Mouse (Mus musculus): ENCODE data around the gene Thrb. TPM values are rescaled to one million over a fixed set of nuclear protein-coding genes. Genes with fewer than 3 reads are reported as not detected.

Thrb gene
- polyA plus RNA-seq, 1 experiment from 2014 or later, result 2.0 TPM

- Histone ChIP-seq H3K4me2 (ENCODE audit: low read length) (no peak overlapping the region), H3K4me1 (replicated peaks; ENCODE audit: control insufficient read depth, insufficient read depth, low read length) (no peaks in the 10 kb centered on the region), H3K27ac (ENCODE audit: low read depth) (no peak overlapping the region), H3K9me3 (ENCODE audit: control insufficient read depth, low read length) (no peaks in the 10 kb centered on the region), H3K36me3 (ENCODE audit: control insufficient read depth, insufficient read depth, low read length) (no peaks in the 10 kb centered on the region), H3K27me3 (replicated peaks; ENCODE audit: control insufficient read depth, insufficient read depth, low read length) (no peaks in the 10 kb centered on the region), H3K4me3 (ENCODE audit: low read depth, low read length) (no peak overlapping the region), H3K9ac (ENCODE audit: low read length) (no peak overlapping the region)
- 86% methylated on average over 1 of the region's 1 CpGs for WGBS
- DNase-seq (ENCODE audit: low spot score), result no peak
- ATAC-seq (replicated peaks; ENCODE audit: low FRiP score, low TSS enrichment, low read depth), result no peak
Observed at GRCm38 (mm10) chr14:17894791-17895190, 234.7 kb downstream of the Thrb start.

DNA sequence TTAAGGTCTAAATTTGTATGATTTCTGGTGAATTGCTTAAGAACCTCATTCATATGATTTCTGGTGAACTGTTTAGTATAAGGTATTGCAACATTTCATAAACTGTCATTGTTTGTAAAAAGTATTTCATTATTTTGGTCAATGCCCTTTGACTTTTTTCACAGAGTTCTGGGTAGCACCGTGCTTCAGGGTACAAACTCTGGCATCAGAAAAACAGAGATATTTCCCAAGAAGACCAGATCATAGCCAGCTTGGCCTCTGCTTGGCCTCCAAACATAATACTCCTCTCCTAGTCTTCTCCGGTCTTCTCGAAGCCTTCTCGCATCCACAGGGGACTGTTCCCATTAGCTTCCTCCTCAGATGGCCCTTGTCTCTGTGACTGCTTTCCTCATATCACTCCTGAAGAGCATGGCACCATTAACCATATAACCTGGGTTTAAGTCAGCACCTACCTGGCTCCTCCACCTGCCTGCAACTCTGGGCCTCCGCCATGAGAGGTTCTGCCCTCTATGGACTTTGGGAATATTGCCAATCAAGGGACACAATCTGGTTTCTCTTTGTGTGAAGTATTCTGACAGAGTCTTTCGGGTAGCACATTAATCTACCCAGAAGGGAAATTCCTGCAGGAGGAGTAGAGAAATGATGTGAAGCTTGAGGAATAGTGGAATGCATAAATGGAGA, 239.8 kb downstream of the Thrb start:
- Histone ChIP-seq H3K27ac (ENCODE audit: low read depth) (no peak overlapping the region), H3K4me3 (ENCODE audit: low read depth, low read length) (no peak overlapping the region), H3K36me3 (ENCODE audit: control insufficient read depth, insufficient read depth, low read length) (no peaks in the 10 kb centered on the region), H3K4me1 (replicated peaks; ENCODE audit: control insufficient read depth, insufficient read depth, low read length) (no peaks in the 10 kb centered on the region), H3K9me3 (ENCODE audit: control insufficient read depth, low read length) (no peaks in the 10 kb centered on the region), H3K9ac (ENCODE audit: low read length) (no peak overlapping the region), H3K27me3 (replicated peaks; ENCODE audit: control insufficient read depth, insufficient read depth, low read length) (no peaks in the 10 kb centered on the region), H3K4me2 (ENCODE audit: low read length) (no peak overlapping the region)
- 93% methylated on average over 6 of the region's 6 CpGs for WGBS
- ATAC-seq (replicated peaks; ENCODE audit: low FRiP score, low TSS enrichment, low read depth) (no peak), DNase-seq (ENCODE audit: low spot score) (no peak)

- H3K27me3 ChIP-seq (replicated peaks; ENCODE audit: control insufficient read depth, insufficient read depth, low read length), result no peaks in the 10 kb centered on the region
- no peak for ATAC-seq (replicated peaks; ENCODE audit: low FRiP score, low TSS enrichment, low read depth)
- H3K9ac ChIP-seq (ENCODE audit: low read length), result no peak overlapping the region
- no peak overlapping the region for H3K4me2 ChIP-seq (ENCODE audit: low read length)
- no peaks in the 10 kb centered on the region for H3K9me3 ChIP-seq (ENCODE audit: control insufficient read depth, low read length)
- no peaks in the 10 kb centered on the region for H3K36me3 ChIP-seq (ENCODE audit: control insufficient read depth, insufficient read depth, low read length)
- no peak overlapping the region for H3K4me3 ChIP-seq (ENCODE audit: low read depth, low read length)
- no peak for DNase-seq (ENCODE audit: low spot score)
- H3K27ac ChIP-seq (ENCODE audit: low read depth), result no peak overlapping the region
- WGBS, result 70% methylated on average over 3 of the region's 3 CpGs
- H3K4me1 ChIP-seq (replicated peaks; ENCODE audit: control insufficient read depth, insufficient read depth, low read length), result no peaks in the 10 kb centered on the region
Observed at GRCm38 (mm10) chr14:17900414-17900795, 240.3 kb downstream of the Thrb start.

DNA sequence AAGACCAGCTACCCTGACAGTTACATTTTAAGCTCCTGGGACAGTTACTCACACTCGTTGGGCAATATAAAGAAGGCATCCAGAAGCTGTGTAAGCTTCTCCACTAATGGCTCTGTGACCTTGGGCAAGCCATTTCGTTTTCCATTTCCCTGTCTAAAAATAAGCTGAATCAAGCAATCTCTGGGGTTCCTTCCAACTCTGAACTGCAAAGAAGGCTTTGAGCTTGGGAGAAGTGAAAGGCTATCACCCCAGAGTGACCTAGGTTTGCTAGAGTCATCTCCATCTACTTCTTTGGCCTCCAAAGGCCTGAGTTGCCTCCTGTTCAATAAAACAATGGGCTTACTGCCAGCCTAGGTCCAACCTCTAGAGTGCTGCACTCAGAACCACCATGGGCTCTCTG, 242.4 kb downstream of the Thrb start:
- Histone ChIP-seq H3K27me3 (replicated peaks; ENCODE audit: control insufficient read depth, insufficient read depth, low read length) (no peaks in the 10 kb centered on the region), H3K9ac (ENCODE audit: low read length) (no peak overlapping the region), H3K4me1 (replicated peaks; ENCODE audit: control insufficient read depth, insufficient read depth, low read length) (no peaks in the 10 kb centered on the region), H3K9me3 (ENCODE audit: control insufficient read depth, low read length) (no peaks in the 10 kb centered on the region), H3K36me3 (ENCODE audit: control insufficient read depth, insufficient read depth, low read length) (no peaks in the 10 kb centered on the region), H3K4me2 (ENCODE audit: low read length) (no peak overlapping the region), H3K27ac (ENCODE audit: low read depth) (no peak overlapping the region), H3K4me3 (ENCODE audit: low read depth, low read length) (no peak overlapping the region)
- no peak for ATAC-seq (replicated peaks; ENCODE audit: low FRiP score, low TSS enrichment, low read depth)
- DNase-seq (ENCODE audit: low spot score), result no peak
- WGBS, result 72% methylated on average over 2 of the region's 2 CpGs

DNA sequence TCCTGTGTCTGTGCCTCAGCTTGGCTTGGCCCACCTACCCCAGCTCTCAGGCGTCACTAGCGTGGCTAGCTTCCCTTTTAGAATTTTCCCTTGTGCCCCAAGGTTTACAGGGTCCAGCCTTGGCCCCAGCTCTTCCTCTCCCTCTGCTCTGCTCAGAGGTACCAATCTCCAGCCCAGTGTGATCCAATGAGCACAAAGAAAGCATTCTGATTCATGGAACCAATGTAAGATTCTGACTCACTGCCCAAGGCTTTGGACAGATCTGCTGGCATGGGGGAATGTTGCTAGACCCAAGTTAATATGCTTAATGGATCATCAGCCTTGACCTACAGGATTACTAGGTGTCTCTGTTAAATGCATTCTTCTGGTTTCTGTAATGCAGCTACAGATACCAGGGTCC, 243.1 kb downstream of the Thrb start:
- Histone ChIP-seq H3K4me2 (ENCODE audit: low read length) (no peak overlapping the region), H3K27ac (ENCODE audit: low read depth) (no peak overlapping the region), H3K4me3 (ENCODE audit: low read depth, low read length) (no peak overlapping the region), H3K36me3 (ENCODE audit: control insufficient read depth, insufficient read depth, low read length) (no peaks in the 10 kb centered on the region), H3K9me3 (ENCODE audit: control insufficient read depth, low read length) (no peaks in the 10 kb centered on the region), H3K4me1 (replicated peaks; ENCODE audit: control insufficient read depth, insufficient read depth, low read length) (no peaks in the 10 kb centered on the region), H3K27me3 (replicated peaks; ENCODE audit: control insufficient read depth, insufficient read depth, low read length) (no peaks in the 10 kb centered on the region), H3K9ac (ENCODE audit: low read length) (no peak overlapping the region)
- ATAC-seq (replicated peaks; ENCODE audit: low FRiP score, low TSS enrichment, low read depth) (no peak), DNase-seq (ENCODE audit: low spot score) (no peak)
- 63% methylated on average over 2 of the region's 2 CpGs for WGBS

DNA sequence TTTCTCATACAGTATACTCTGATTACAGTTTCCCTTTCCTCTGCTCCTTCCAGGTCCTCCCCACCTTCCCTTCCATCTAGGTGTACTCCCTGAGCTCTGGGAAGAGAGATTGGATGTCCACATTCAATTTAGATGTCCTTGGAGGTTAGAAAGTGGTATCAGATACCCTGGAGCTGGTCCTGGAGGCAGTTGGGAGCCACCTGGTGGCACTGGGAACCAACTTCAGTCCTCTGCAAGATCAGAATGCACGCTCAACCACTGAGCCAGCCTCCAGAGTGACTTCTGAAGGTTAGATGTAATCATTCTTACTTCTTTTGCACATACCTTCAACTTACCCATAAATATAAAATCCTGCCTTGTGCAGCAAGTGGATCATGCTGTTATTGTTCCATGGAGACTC, 244.5 kb downstream of the Thrb start:
- no peak for ATAC-seq (replicated peaks; ENCODE audit: low FRiP score, low TSS enrichment, low read depth)
- no peaks in the 10 kb centered on the region for H3K9me3 ChIP-seq (ENCODE audit: control insufficient read depth, low read length)
- H3K27me3 ChIP-seq (replicated peaks; ENCODE audit: control insufficient read depth, insufficient read depth, low read length), result no peaks in the 10 kb centered on the region
- H3K4me3 ChIP-seq (ENCODE audit: low read depth, low read length), result no peak overlapping the region
- no peak overlapping the region for H3K27ac ChIP-seq (ENCODE audit: low read depth)
- DNase-seq (ENCODE audit: low spot score), result no peak
- H3K9ac ChIP-seq (ENCODE audit: low read length), result no peak overlapping the region
- H3K4me1 ChIP-seq (replicated peaks; ENCODE audit: control insufficient read depth, insufficient read depth, low read length), result no peaks in the 10 kb centered on the region
- no peaks in the 10 kb centered on the region for H3K36me3 ChIP-seq (ENCODE audit: control insufficient read depth, insufficient read depth, low read length)
- no peak overlapping the region for H3K4me2 ChIP-seq (ENCODE audit: low read length)
- WGBS, result 55% methylated on average over 1 of the region's 1 CpGs

DNA sequence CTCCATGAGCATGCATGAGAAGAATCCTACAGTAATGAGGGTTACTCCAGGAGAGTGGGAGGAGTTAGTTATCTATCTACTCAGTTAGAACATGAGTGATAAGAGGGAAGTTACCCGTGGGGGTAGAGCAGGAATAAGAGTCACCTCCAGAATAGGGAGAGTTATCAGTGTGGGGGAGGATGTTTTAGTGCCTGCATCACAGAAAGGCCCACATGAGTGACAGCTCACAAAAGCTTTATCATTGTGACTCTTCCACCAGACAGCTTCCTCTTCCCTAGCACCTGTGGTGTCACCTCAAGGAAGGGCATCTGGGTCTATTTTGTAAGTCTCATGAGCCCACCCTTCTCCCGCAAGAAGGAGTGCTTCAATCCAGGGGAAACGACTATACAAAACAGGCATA, 245.6 kb downstream of the Thrb start:
- no peaks in the 10 kb centered on the region for H3K9me3 ChIP-seq (ENCODE audit: control insufficient read depth, low read length)
- no peaks in the 10 kb centered on the region for H3K27me3 ChIP-seq (replicated peaks; ENCODE audit: control insufficient read depth, insufficient read depth, low read length)
- H3K4me2 ChIP-seq (ENCODE audit: low read length), result no peak overlapping the region
- H3K4me3 ChIP-seq (ENCODE audit: low read depth, low read length), result no peak overlapping the region
- no peaks in the 10 kb centered on the region for H3K4me1 ChIP-seq (replicated peaks; ENCODE audit: control insufficient read depth, insufficient read depth, low read length)
- H3K9ac ChIP-seq (ENCODE audit: low read length), result no peak overlapping the region
- DNase-seq (ENCODE audit: low spot score), result no peak
- H3K27ac ChIP-seq (ENCODE audit: low read depth), result no peak overlapping the region
- WGBS, result 77% methylated on average over 3 of the region's 3 CpGs
- ATAC-seq (replicated peaks; ENCODE audit: low FRiP score, low TSS enrichment, low read depth), result no peak
- H3K36me3 ChIP-seq (ENCODE audit: control insufficient read depth, insufficient read depth, low read length), result no peaks in the 10 kb centered on the region

- no peak overlapping the region for H3K4me3 ChIP-seq (ENCODE audit: low read depth, low read length)
- 50% methylated on average over 4 of the region's 4 CpGs for WGBS
- no peaks in the 10 kb centered on the region for H3K27me3 ChIP-seq (replicated peaks; ENCODE audit: control insufficient read depth, insufficient read depth, low read length)
- H3K4me2 ChIP-seq (ENCODE audit: low read length), result no peak overlapping the region
- no peak overlapping the region for H3K27ac ChIP-seq (ENCODE audit: low read depth)
- no peak for ATAC-seq (replicated peaks; ENCODE audit: low FRiP score, low TSS enrichment, low read depth)
- no peaks in the 10 kb centered on the region for H3K4me1 ChIP-seq (replicated peaks; ENCODE audit: control insufficient read depth, insufficient read depth, low read length)
- H3K9me3 ChIP-seq (ENCODE audit: control insufficient read depth, low read length), result no peaks in the 10 kb centered on the region
- no peaks in the 10 kb centered on the region for H3K36me3 ChIP-seq (ENCODE audit: control insufficient read depth, insufficient read depth, low read length)
- DNase-seq (ENCODE audit: low spot score), result no peak
- H3K9ac ChIP-seq (ENCODE audit: low read length), result no peak overlapping the region
Observed at GRCm38 (mm10) chr14:17906931-17907330, 246.9 kb downstream of the Thrb start.

GRCm38 (mm10) chr14:17911157-17911556, 251.1 kb downstream of the Thrb start:
- Histone ChIP-seq H3K4me1 (replicated peaks; ENCODE audit: control insufficient read depth, insufficient read depth, low read length) (no peaks in the 10 kb centered on the region), H3K27ac (ENCODE audit: low read depth) (no peak overlapping the region), H3K9me3 (ENCODE audit: control insufficient read depth, low read length) (no peaks in the 10 kb centered on the region), H3K4me2 (ENCODE audit: low read length) (no peak overlapping the region), H3K27me3 (replicated peaks; ENCODE audit: control insufficient read depth, insufficient read depth, low read length) (no peaks in the 10 kb centered on the region), H3K9ac (ENCODE audit: low read length) (no peak overlapping the region), H3K36me3 (ENCODE audit: control insufficient read depth, insufficient read depth, low read length) (no peaks in the 10 kb centered on the region), H3K4me3 (ENCODE audit: low read depth, low read length) (no peak overlapping the region)
- ATAC-seq (replicated peaks; ENCODE audit: low FRiP score, low TSS enrichment, low read depth) (no peak), DNase-seq (ENCODE audit: low spot score) (no peak)
- WGBS, result 35% methylated on average over 3 of the region's 3 CpGs
